9 mouse cellular contexts compared by ENCODE assay signal in the genomic region with DNA sequence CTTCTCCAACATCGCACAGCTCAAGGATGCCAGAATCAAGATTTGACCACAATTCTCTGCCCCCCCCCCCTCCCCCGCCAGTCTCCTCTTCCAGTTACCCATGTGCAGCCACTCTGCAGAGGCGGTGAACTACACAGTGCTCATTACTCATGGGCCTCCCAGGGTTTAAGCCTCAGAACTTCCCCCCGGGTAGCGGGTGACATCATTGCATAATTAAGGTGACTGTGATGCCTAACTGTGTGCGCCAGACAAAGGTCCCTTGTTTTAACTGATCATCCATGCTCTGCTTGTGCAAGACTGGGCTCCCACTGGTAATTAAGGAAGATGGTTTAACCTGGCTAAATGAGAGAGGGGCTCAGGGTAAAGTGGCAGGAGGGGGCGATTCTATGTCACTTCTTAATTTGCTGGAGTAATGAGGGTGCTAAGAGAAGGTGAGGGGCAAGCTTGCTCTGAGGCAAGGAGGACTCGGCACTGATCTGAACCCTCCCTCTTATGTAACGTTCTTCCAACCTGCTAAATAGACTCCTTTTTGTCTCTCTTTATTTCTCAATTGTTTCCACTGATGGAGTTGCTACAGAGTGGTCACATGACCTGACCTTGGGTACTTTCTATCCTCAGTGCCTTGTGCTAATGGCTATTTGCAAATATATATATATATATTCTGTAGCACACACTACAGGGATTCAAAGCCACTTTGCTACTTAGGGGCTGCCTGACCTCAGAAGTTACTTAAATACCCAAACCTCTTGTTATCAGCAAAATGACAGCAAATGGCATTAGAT.
A peak's percentile ranks its signal among the peaks of the same experiment; 100 is the strongest.
DNase-seq lines count a peak whose midpoint lies in the region; ATAC-seq and TF ChIP-seq lines count a peak whose summit lies in the region.
"Had no signal": no experiment of that assay in that cellular context is flagged by ENCODE, and none has a peak within 500 bp of the region (broad histone marks: within the 10 kb centered on the region; RNA-seq: fewer than 3 reads in every experiment).

No protein-coding gene starts in this region.

- no peak overlapping the region for H3K4me3 ChIP-seq in kidney, embryonic 15.5 days (replicated peaks)
- H3K4me3 ChIP-seq in hindbrain, embryonic 12.5 days, result no peak overlapping the region
- no peak overlapping the region for H3K4me3 ChIP-seq in midbrain, embryonic 14.5 days (replicated peaks; ENCODE audit: low read depth, low read length)
- H3K4me3 ChIP-seq: limb, embryonic 15.5 days had no signal

- no peaks in the 10 kb centered on the region for H3K27me3 ChIP-seq in kidney, embryonic 15.5 days
- no peaks in the 10 kb centered on the region for H3K27me3 ChIP-seq in hindbrain, embryonic 12.5 days
- no peaks in the 10 kb centered on the region for H3K27me3 ChIP-seq in midbrain, embryonic 14.5 days (ENCODE audit: control insufficient read depth, insufficient read depth, low read length)
- H3K27me3 ChIP-seq: limb, embryonic 15.5 days had no signal

- no peak for DNase-seq in kidney, adult 8-10 months
- DNase-seq in brain, embryonic 14.5 days (ENCODE audit: low read depth), result peak; percentile 95
- peak; percentile 60 for DNase-seq in midbrain, embryonic 14.5 days
- DNase-seq in lung, postnatal 10 days, result no peak
- no peak for DNase-seq in kidney, adult 9 months
- DNase-seq in ovary, postnatal 14 days (ENCODE audit: low spot score), result no peak

- no peak overlapping the region for H3K27ac ChIP-seq in kidney, embryonic 15.5 days
- H3K27ac ChIP-seq in hindbrain, embryonic 12.5 days, result no peak overlapping the region
- no peak overlapping the region for H3K27ac ChIP-seq in midbrain, embryonic 14.5 days (replicated peaks; ENCODE audit: low read depth, low read length)
- H3K27ac ChIP-seq: limb, embryonic 15.5 days had no signal

- no peaks in the 10 kb centered on the region for H3K36me3 ChIP-seq in kidney, embryonic 15.5 days
- no peaks in the 10 kb centered on the region for H3K36me3 ChIP-seq in hindbrain, embryonic 12.5 days
- H3K36me3 ChIP-seq in midbrain, embryonic 14.5 days (ENCODE audit: control insufficient read depth, insufficient read depth, low read length), result no peaks in the 10 kb centered on the region
- H3K36me3 ChIP-seq: limb, embryonic 15.5 days had no signal

- peak; percentile 67 for ATAC-seq in kidney, embryonic 15.5 days (replicated peaks; ENCODE audit: low FRiP score)
- peak; percentile 79 for ATAC-seq in hindbrain, embryonic 12.5 days (ENCODE audit: low FRiP score)
- ATAC-seq in midbrain, embryonic 14.5 days (ENCODE audit: low FRiP score, low TSS enrichment), result 0 out of 2 replicates have a peak, but pooled peaks have one; percentile 62

- WGBS in kidney, embryonic 15.5 days, result 62% methylated on average over 9 of the region's 9 CpGs
- 51% methylated on average over 9 of the region's 9 CpGs for WGBS in hindbrain, embryonic 12.5 days
- WGBS in midbrain, embryonic 14.5 days, result 48% methylated on average over 9 of the region's 9 CpGs

- no peaks in the 10 kb centered on the region for H3K9me3 ChIP-seq in kidney, embryonic 15.5 days (replicated peaks)
- no peaks in the 10 kb centered on the region for H3K9me3 ChIP-seq in hindbrain, embryonic 12.5 days (replicated peaks)
- H3K9me3 ChIP-seq in midbrain, embryonic 14.5 days (ENCODE audit: control insufficient read depth, low read length), result no peaks in the 10 kb centered on the region
- H3K9me3 ChIP-seq: limb, embryonic 15.5 days had no signal

- no peak for TF ChIP-seq POLR2A in brain, embryonic 14.5 days (IDR thresholded peaks at IDR 0.05; ENCODE audit: borderline replicate concordance, extremely low read depth, insufficient read depth, insufficient read length, poor library complexity, severe bottlenecking)

- H3K9ac ChIP-seq in kidney, embryonic 15.5 days, result no peak overlapping the region
- no peak overlapping the region for H3K9ac ChIP-seq in hindbrain, embryonic 12.5 days
- H3K9ac ChIP-seq in midbrain, embryonic 14.5 days (replicated peaks; ENCODE audit: low read length), result no peak overlapping the region
- H3K9ac ChIP-seq: limb, embryonic 15.5 days had no signal

- H3K4me2 ChIP-seq in kidney, embryonic 15.5 days, result no peak overlapping the region
- no peak overlapping the region for H3K4me2 ChIP-seq in hindbrain, embryonic 12.5 days (replicated peaks)
- H3K4me2 ChIP-seq in midbrain, embryonic 14.5 days (ENCODE audit: low read length), result no peak overlapping the region
- H3K4me2 ChIP-seq: limb, embryonic 15.5 days had no signal

- no peak for TF ChIP-seq CTCF in brain, embryonic 14.5 days (IDR thresholded peaks at IDR 0.05; ENCODE audit: borderline replicate concordance, extremely low read depth, insufficient read depth, insufficient read length)

- peaks cover 10% of the 10 kb centered on the region for H3K4me1 ChIP-seq in kidney, embryonic 15.5 days
- peaks cover 21% of the 10 kb centered on the region for H3K4me1 ChIP-seq in hindbrain, embryonic 12.5 days
- H3K4me1 ChIP-seq in midbrain, embryonic 14.5 days (ENCODE audit: control insufficient read depth, insufficient read depth, low read length), result no peaks in the 10 kb centered on the region

Comparison
In these comparisons a context has a peak if more than half of its experiments do, and no peak if none do; other contexts are left out.
1. DNase-seq: peak in brain, embryonic 14.5 days (single experiment) and midbrain, embryonic 14.5 days (single experiment); none in kidney, adult 8-10 months (0 of 2), lung, postnatal 10 days (single experiment), kidney, adult 9 months (single experiment) and ovary, postnatal 14 days (single experiment).
2. Peak in every context shown above with its lines, with median percentiles within 50 percentile points of each other: ATAC-seq.